Comparison of ENCODE assay signal across 8 mouse cellular contexts in the genomic region with DNA sequence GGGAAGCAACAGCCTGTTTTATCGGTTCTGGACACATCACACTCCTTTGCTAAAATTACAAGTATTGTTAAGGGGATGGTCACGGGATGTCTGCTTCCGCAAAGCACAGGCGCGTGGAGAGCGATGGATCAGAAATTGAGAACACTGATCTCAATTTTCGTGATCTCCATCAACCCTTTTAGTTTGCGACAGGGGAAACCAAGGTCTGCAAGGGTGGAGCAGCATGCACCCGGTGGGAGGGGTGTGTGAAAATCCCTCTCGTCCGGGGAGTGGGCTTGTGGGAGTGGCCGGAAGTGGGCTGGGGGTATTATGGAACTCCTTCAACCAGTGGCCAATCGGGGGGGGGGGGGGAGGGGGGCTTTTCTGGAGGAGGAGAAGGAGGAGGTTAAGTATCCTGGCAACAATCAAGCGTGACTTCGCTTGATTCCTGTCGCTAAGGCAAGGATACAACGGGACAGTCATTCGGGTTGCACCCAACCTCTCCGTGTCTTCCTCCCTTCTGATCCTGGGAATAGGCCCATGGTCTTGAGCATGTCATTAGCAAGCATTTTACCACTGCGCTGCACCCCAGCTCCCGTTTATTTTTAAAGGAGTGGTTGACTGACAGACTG. TPM values are rescaled to one million over a fixed set of nuclear protein-coding genes. Genes with fewer than 3 reads are reported as not detected.
DNase-seq lines count a peak whose midpoint lies in the region; ATAC-seq and TF ChIP-seq lines count a peak whose summit lies in the region.

No protein-coding gene starts in this region.

- peak overlapping the region; percentile 59 for H3K4me2 ChIP-seq in forebrain, embryonic 11.5 days (ENCODE audit: low read depth, low read length, severe bottlenecking)
- H3K4me2 ChIP-seq in hindbrain, embryonic 16.5 days (ENCODE audit: low read length) = peak overlapping the region; percentile 69
- peak overlapping the region; percentile 57 for H3K4me2 ChIP-seq in liver, embryonic 16.5 days (ENCODE audit: low read depth, low read length)

- ATAC-seq in forebrain, embryonic 11.5 days (replicated peaks; ENCODE audit: low FRiP score) = peak; percentile 86
- peak; percentile 85 for ATAC-seq in hindbrain, embryonic 16.5 days
- ATAC-seq in liver, embryonic 16.5 days (ENCODE audit: low read depth) = no peak

- 0 out of 2 replicates have a peak, but pooled peaks cover 2% of the 10 kb centered on the region for H3K4me1 ChIP-seq in forebrain, embryonic 11.5 days (replicated peaks; ENCODE audit: control insufficient read depth, insufficient read depth, low read length)
- H3K4me1 ChIP-seq in hindbrain, embryonic 16.5 days (ENCODE audit: control insufficient read depth, insufficient read depth, low read depth, low read length) = peaks cover 13% of the 10 kb centered on the region
- H3K4me1 ChIP-seq in liver, embryonic 16.5 days (ENCODE audit: control insufficient read depth, low read depth, low read length) = peaks cover 2% of the 10 kb centered on the region; the same call in 1 of the 2 replicates
- peaks cover 2% of the 10 kb centered on the region; the same call in 1 of the 2 replicates for H3K4me1 ChIP-seq in olfactory bulb, adult 2 months (ENCODE audit: control insufficient read depth, insufficient read depth, low read length)

- no peaks in the 10 kb centered on the region for H3K27me3 ChIP-seq in forebrain, embryonic 11.5 days (ENCODE audit: control insufficient read depth, insufficient read depth, low read length)
- H3K27me3 ChIP-seq in hindbrain, embryonic 16.5 days (replicated peaks; ENCODE audit: control insufficient read depth, insufficient read depth, low read length) = no peaks in the 10 kb centered on the region
- H3K27me3 ChIP-seq in liver, embryonic 16.5 days (ENCODE audit: control insufficient read depth, insufficient read depth, low read depth, low read length) = peaks cover 9% of the 10 kb centered on the region

- no peaks in the 10 kb centered on the region for H3K36me3 ChIP-seq in forebrain, embryonic 11.5 days (ENCODE audit: control insufficient read depth, insufficient read depth, low read length)
- H3K36me3 ChIP-seq in hindbrain, embryonic 16.5 days (ENCODE audit: control insufficient read depth, insufficient read depth, low read length) = no peaks in the 10 kb centered on the region
- no peaks in the 10 kb centered on the region for H3K36me3 ChIP-seq in liver, embryonic 16.5 days (ENCODE audit: control insufficient read depth, insufficient read depth)

- WGBS in forebrain, embryonic 11.5 days = 2% methylated on average over 20 of the region's 21 CpGs
- WGBS in hindbrain, embryonic 16.5 days = 1% methylated on average over 21 of the region's 21 CpGs
- WGBS in liver, embryonic 16.5 days (ENCODE audit: insufficient replicate concordance) = under 1% methylated on average over 21 of the region's 21 CpGs
- 2% methylated on average over 21 of the region's 21 CpGs for WGBS in olfactory bulb, adult 2 months

- H3K4me3 ChIP-seq in layer of hippocampus, adult 2 months = peak overlapping the region; percentile 88
- peak overlapping the region; percentile 62 for H3K4me3 ChIP-seq in forebrain, embryonic 11.5 days (ENCODE audit: low read depth, low read length)
- H3K4me3 ChIP-seq in hindbrain, embryonic 16.5 days (ENCODE audit: low read length) = peak overlapping the region; percentile 85
- peak overlapping the region; percentile 61 for H3K4me3 ChIP-seq in liver, embryonic 16.5 days (ENCODE audit: low read depth, low read length)
- peak overlapping the region; percentile 48 for H3K4me3 ChIP-seq in olfactory bulb, adult 2 months (ENCODE audit: insufficient read depth, low read depth, low read length)

- no peak for TF ChIP-seq POLR2A in olfactory bulb, adult 2 months (IDR thresholded peaks at IDR 0.05; ENCODE audit: insufficient read depth, low read depth, low read length)

- peak; percentile 29 to 32 for DNase-seq in layer of hippocampus, adult 2 months (ENCODE audit: low spot score in 2 of 2)
- DNase-seq in layer of hippocampus, adult 9-11 months = no peak
- DNase-seq in brain, adult 2 months (ENCODE audit: low read depth, low spot score) = peak; percentile 67
- peak; percentile 89 for DNase-seq in forebrain, embryonic 11.5 days (ENCODE audit: low spot score)
- DNase-seq in urinary bladder, postnatal 4 days (ENCODE audit: low spot score in 2 of 2) = no peak

- H3K9me3 ChIP-seq in forebrain, embryonic 11.5 days (ENCODE audit: control insufficient read depth, low read length) = no peaks in the 10 kb centered on the region
- H3K9me3 ChIP-seq in hindbrain, embryonic 16.5 days (ENCODE audit: control insufficient read depth, low read length) = no peaks in the 10 kb centered on the region
- H3K9me3 ChIP-seq in liver, embryonic 16.5 days (replicated peaks; ENCODE audit: control insufficient read depth, low read length) = no peaks in the 10 kb centered on the region

- no peak for TF ChIP-seq CTCF in layer of hippocampus, adult 2 months (conservative IDR thresholded peaks at IDR 0.05)
- TF ChIP-seq CTCF in olfactory bulb, adult 2 months (IDR thresholded peaks at IDR 0.05; ENCODE audit: insufficient read depth, low read depth, low read length) = no peak

- H3K9ac ChIP-seq in forebrain, embryonic 11.5 days (ENCODE audit: low read length) = peak overlapping the region; percentile 75
- peak overlapping the region; percentile 88 for H3K9ac ChIP-seq in hindbrain, embryonic 16.5 days (ENCODE audit: low read depth, low read length)
- H3K9ac ChIP-seq in liver, embryonic 16.5 days (ENCODE audit: low read depth, low read length) = peak overlapping the region; percentile 44

- H3K27ac ChIP-seq in layer of hippocampus, adult 2 months = peak overlapping the region; percentile 94
- H3K27ac ChIP-seq in forebrain, embryonic 11.5 days (ENCODE audit: low read depth, low read length) = no peak overlapping the region
- H3K27ac ChIP-seq in hindbrain, embryonic 16.5 days (ENCODE audit: low read depth, low read length) = peak overlapping the region; percentile 86
- H3K27ac ChIP-seq in liver, embryonic 16.5 days (ENCODE audit: low read length) = no peak overlapping the region; the same call in 1 of the 2 replicates
- no peak overlapping the region for H3K27ac ChIP-seq in olfactory bulb, adult 2 months (ENCODE audit: insufficient read depth, low read depth, low read length)

RNA-seq across cellular contexts. Expression of a gene that starts 0.7 kb away (rescaled TPM):
- total RNA-seq in layer of hippocampus, adult 2 months (2021) = 100 to 1,000 TPM in 1 of 2 experiments, 10 to 100 TPM in 1; 98.0 to 103 TPM
- 40.1 and 41.4 TPM in 2 replicates for polyA plus RNA-seq in forebrain, embryonic 11.5 days (2014; fragmentation: Nextera tagmentation; extraction: Ambion mirVana)
- polyA plus RNA-seq in hindbrain, embryonic 16.5 days (2015; fragmentation: Nextera tagmentation; extraction: Ambion mirVana) = 65.9 and 76.2 TPM in 2 replicates
- polyA plus RNA-seq in liver, embryonic 16.5 days (2015; fragmentation: Nextera tagmentation; extraction: Ambion mirVana) = 8.8 TPM in 2 replicates
- polyA plus RNA-seq in olfactory bulb, adult 2 months (2012; ENCODE audit: insufficient read depth, insufficient read length, low replicate concordance, missing spikeins) = not detected in 2 replicates

RNA-seq across cellular contexts. Expression of a gene that starts 54.3 kb away (rescaled TPM):
- total RNA-seq in layer of hippocampus, adult 2 months (2021) = 100 to 1,000 TPM; 139 to 149 TPM
- polyA plus RNA-seq in forebrain, embryonic 11.5 days (2014; fragmentation: Nextera tagmentation; extraction: Ambion mirVana) = 645 and 735 TPM in 2 replicates
- polyA plus RNA-seq in hindbrain, embryonic 16.5 days (2015; fragmentation: Nextera tagmentation; extraction: Ambion mirVana) = 309 and 335 TPM in 2 replicates
- polyA plus RNA-seq in liver, embryonic 16.5 days (2015; fragmentation: Nextera tagmentation; extraction: Ambion mirVana) = 169 and 198 TPM in 2 replicates
- 577 TPM in 1 of 2 replicates, not detected in the other for polyA plus RNA-seq in olfactory bulb, adult 2 months (2012; ENCODE audit: insufficient read depth, insufficient read length, low replicate concordance, missing spikeins)

RNA-seq across cellular contexts. Expression of a gene that starts 54.7 kb away (rescaled TPM):
- total RNA-seq in layer of hippocampus, adult 2 months (2021) = 100 to 1,000 TPM; 499 to 537 TPM
- 1,728 and 1,808 TPM in 2 replicates for polyA plus RNA-seq in forebrain, embryonic 11.5 days (2014; fragmentation: Nextera tagmentation; extraction: Ambion mirVana)
- 1,209 and 1,220 TPM in 2 replicates for polyA plus RNA-seq in hindbrain, embryonic 16.5 days (2015; fragmentation: Nextera tagmentation; extraction: Ambion mirVana)
- polyA plus RNA-seq in liver, embryonic 16.5 days (2015; fragmentation: Nextera tagmentation; extraction: Ambion mirVana) = 712 and 778 TPM in 2 replicates
- 1,128 and 1,550 TPM in 2 replicates for polyA plus RNA-seq in olfactory bulb, adult 2 months (2012; ENCODE audit: insufficient read depth, insufficient read length, low replicate concordance, missing spikeins)

Comparison
In these comparisons a context has a peak if more than half of its experiments do, and no peak if none do; other contexts are left out.
1. DNase-seq: peak in layer of hippocampus, adult 2 months (2 of 2), brain, adult 2 months (single experiment) and forebrain, embryonic 11.5 days (single experiment); none in layer of hippocampus, adult 9-11 months (single experiment) and urinary bladder, postnatal 4 days (0 of 2).
2. H3K27ac ChIP-seq: peak in layer of hippocampus, adult 2 months (single experiment) and hindbrain, embryonic 16.5 days (single experiment); none in forebrain, embryonic 11.5 days (single experiment), liver, embryonic 16.5 days (single experiment) and olfactory bulb, adult 2 months (single experiment).
3. Peak in every context shown above with its lines, with median percentiles within 50 percentile points of each other: H3K4me3 ChIP-seq, H3K4me2 ChIP-seq and H3K9ac ChIP-seq.